Mouse (Mus musculus) hindbrain, embryonic 11.5 days (tissue): ENCODE data around the gene Zfp617. TPM values are rescaled to one million over a fixed set of nuclear protein-coding genes. Genes with fewer than 3 reads are reported as not detected.
"Not testable (repeated sequence)": the region's sequence is repeated elsewhere in the genome, so short reads cannot be mapped to it uniquely, and the experiment has no call there.

Source experiments
- ATAC-seq: fragments of 200-750 bp; cut with Nextera tagmentation; 2 replicates; pipeline ENCODE4 v1.8.0; 2017; ENCODE audit warnings: mild to moderate bottlenecking, moderate TSS enrichment, moderate library complexity; ENCODE audit not compliant: low FRiP score
- DNase-seq: peaks from one replicate; pipeline ENCODE4 v3.0.0-alpha.2; 2015; ENCODE audit warnings: low spot score
- H3K27ac ChIP-seq: fragments of 300-500 bp; sonication (generic); 2 replicates; pipeline ENCODE4 v1.5.1; 2014; ENCODE audit warnings: mild to moderate bottlenecking, low read depth, low read length
- H3K27me3 ChIP-seq: fragments of 300-500 bp; sonication (generic); 2 replicates; pipeline ENCODE4 v1.6.1; 2014; ENCODE audit warnings: mild to moderate bottlenecking, low read length, moderate library complexity, mixed read lengths; ENCODE audit not compliant: control insufficient read depth, insufficient read depth
- H3K36me3 ChIP-seq: fragments of 300-500 bp; sonication (generic); 2 replicates; pipeline ENCODE4 v1.6.1; 2014; ENCODE audit warnings: mild to moderate bottlenecking, low read length, moderate library complexity, mixed read lengths; ENCODE audit not compliant: control insufficient read depth, insufficient read depth
- H3K4me1 ChIP-seq: fragments of 300-500 bp; sonication (generic); replicated peaks from 2 replicates; pipeline ENCODE4 v1.6.1; 2014; ENCODE audit warnings: low read length, mixed read lengths; ENCODE audit not compliant: control insufficient read depth, insufficient read depth
- H3K4me2 ChIP-seq: fragments of 300-500 bp; sonication (generic); replicated peaks from 2 replicates; pipeline ENCODE4 v1.6.1; 2014; ENCODE audit warnings: mild to moderate bottlenecking, low read depth, low read length
- H3K4me3 ChIP-seq: fragments of 300-500 bp; sonication (generic); 2 replicates; pipeline ENCODE4 v1.5.1; 2014; ENCODE audit warnings: low read depth, low read length
- H3K9ac ChIP-seq: fragments of 300-500 bp; sonication (generic); 2 replicates; pipeline ENCODE4 v1.6.1; 2014; ENCODE audit warnings: low read depth, low read length
- H3K9me3 ChIP-seq: fragments of 300-500 bp; sonication (generic); 2 replicates; pipeline ENCODE4 v1.6.1; 2016; ENCODE audit warnings: low read length; ENCODE audit not compliant: control insufficient read depth
- WGBS: fragments of 180-500 bp; shearing (Covaris S2); extraction: QIAGEN DNeasy Blood & Tissue Kit; methylation state at CpG from one replicate; pipeline ENCODE4 v1.1.7; 2014; 5-methylcytosine and 5-hydroxymethylcytosine counted together
- polyA plus RNA-seq: library from polyadenylated mRNA; unstranded; fragments of >200 nt; fragmentation: Nextera tagmentation; extraction: Ambion mirVana; gene quantifications from 2 replicates; pipeline ENCODE4 v1.2.1, GENCODE M21; 2014

The Zfp617 gene
- polyA plus RNA-seq, 1 experiment from 2014 or later: 43.5 TPM

GRCm38 (mm10) chr8:71912286-71912685, 3.9 kb downstream of the Zfp617 start:
- DNase-seq (no peak), ATAC-seq (no peak)
- H3K9me3 ChIP-seq: no peaks in the 10 kb centered on the region
- H3K36me3 ChIP-seq: peaks cover 9% of the 10 kb centered on the region
- H3K9ac ChIP-seq: no peak overlapping the region
- H3K4me2 ChIP-seq: no peak overlapping the region
- H3K4me3 ChIP-seq: no peak overlapping the region
- no peaks in the 10 kb centered on the region for H3K4me1 ChIP-seq
- 90% methylated on average over 2 of the region's 2 CpGs for WGBS
- no peaks in the 10 kb centered on the region for H3K27me3 ChIP-seq
- no peak overlapping the region for H3K27ac ChIP-seq

GRCm38 (mm10) chr8:71922567-71923401, 14.3 kb downstream of the Zfp617 start:
- H3K36me3 ChIP-seq: no peaks in the 10 kb centered on the region
- peak overlapping the region; percentile 68 for H3K4me3 ChIP-seq
- no peaks in the 10 kb centered on the region for H3K27me3 ChIP-seq
- DNase-seq (peak; percentile 92), ATAC-seq (peak; percentile 100)
- peak overlapping the region; percentile 69 for H3K4me2 ChIP-seq
- peak overlapping the region; percentile 96 for H3K27ac ChIP-seq
- WGBS: under 1% methylated on average over 53 of the region's 57 CpGs
- H3K9ac ChIP-seq: peak overlapping the region; percentile 84
- no peaks in the 10 kb centered on the region; the same call in 1 of the 2 replicates for H3K4me1 ChIP-seq
- H3K9me3 ChIP-seq: no peaks in the 10 kb centered on the region

GRCm38 (mm10) chr8:71925791-71926190, 17.4 kb downstream of the Zfp617 start:
- WGBS: 98% methylated on average over 5 of the region's 5 CpGs
- ATAC-seq (no peak), DNase-seq (no peak)
- H3K4me2 ChIP-seq: no peak overlapping the region
- H3K36me3 ChIP-seq: peaks cover 5% of the 10 kb centered on the region; the same call in 1 of the 2 replicates
- no peaks in the 10 kb centered on the region; the same call in 1 of the 2 replicates for H3K4me1 ChIP-seq
- no peak overlapping the region for H3K27ac ChIP-seq
- no peak overlapping the region for H3K4me3 ChIP-seq
- no peak overlapping the region for H3K9ac ChIP-seq
- H3K27me3 ChIP-seq: no peaks in the 10 kb centered on the region
- H3K9me3 ChIP-seq: no peaks in the 10 kb centered on the region

- no peak overlapping the region for H3K27ac ChIP-seq
- no peak overlapping the region for H3K4me3 ChIP-seq
- H3K27me3 ChIP-seq: no peaks in the 10 kb centered on the region
- no peaks in the 10 kb centered on the region for H3K9me3 ChIP-seq
- peaks cover 7% of the 10 kb centered on the region; the same call in 1 of the 2 replicates for H3K36me3 ChIP-seq
- H3K4me1 ChIP-seq: no peaks in the 10 kb centered on the region; the same call in 1 of the 2 replicates
- ATAC-seq (no peak), DNase-seq (no peak)
- H3K4me2 ChIP-seq: no peak overlapping the region
- no peak overlapping the region for H3K9ac ChIP-seq
- 95% methylated on average over 3 of the region's 3 CpGs for WGBS
These were observed 18.1 kb downstream of the Zfp617 start for GRCm38 (mm10) chr8:71926551-71926950.

GRCm38 (mm10) chr8:71927779-71928178, 19.3 kb downstream of the Zfp617 start:
- Histone ChIP-seq H3K9ac (no peak overlapping the region), H3K27me3 (no peaks in the 10 kb centered on the region), H3K4me1 (no peaks in the 10 kb centered on the region; the same call in 1 of the 2 replicates), H3K9me3 (no peaks in the 10 kb centered on the region), H3K27ac (no peak overlapping the region), H3K4me2 (no peak overlapping the region), H3K36me3 (peaks cover 7% of the 10 kb centered on the region; the same call in 1 of the 2 replicates), H3K4me3 (no peak overlapping the region)
- ATAC-seq: no peak
- no peak for DNase-seq

GRCm38 (mm10) chr8:71938037-71938436, 29.6 kb downstream of the Zfp617 start:
- WGBS: 88% methylated on average over 2 of the region's 2 CpGs
- not testable (repeated sequence) for H3K36me3 ChIP-seq, H3K9me3 ChIP-seq, H3K4me2 ChIP-seq, H3K4me1 ChIP-seq, H3K4me3 ChIP-seq, H3K27ac ChIP-seq, H3K9ac ChIP-seq, DNase-seq, ATAC-seq, H3K27me3 ChIP-seq

GRCm38 (mm10) chr8:71940293-71941208, 32.1 kb downstream of the Zfp617 start:
- Histone ChIP-seq H3K9ac (no peak overlapping the region), H3K9me3 (no peaks in the 10 kb centered on the region), H3K36me3 (no peaks in the 10 kb centered on the region), H3K4me3 (no peak overlapping the region), H3K27ac (no peak overlapping the region), H3K27me3 (no peaks in the 10 kb centered on the region), H3K4me2 (no peak overlapping the region), H3K4me1 (no peaks in the 10 kb centered on the region)
- ATAC-seq (no peak), DNase-seq (no peak)
- WGBS: 74% methylated on average over 2 of the region's 2 CpGs

- no peaks in the 10 kb centered on the region for H3K36me3 ChIP-seq
- ATAC-seq (no peak), DNase-seq (no peak)
- H3K4me2 ChIP-seq: no peak overlapping the region
- no peaks in the 10 kb centered on the region for H3K9me3 ChIP-seq
- no peaks in the 10 kb centered on the region for H3K4me1 ChIP-seq
- H3K27ac ChIP-seq: no peak overlapping the region
- H3K27me3 ChIP-seq: no peaks in the 10 kb centered on the region
- H3K4me3 ChIP-seq: no peak overlapping the region
- 94% methylated on average over 1 of the region's 1 CpGs for WGBS
- H3K9ac ChIP-seq: no peak overlapping the region
These were observed 33.3 kb downstream of the Zfp617 start for GRCm38 (mm10) chr8:71941776-71942175.
